Mouse (Mus musculus): ENCODE data around the gene Fcer2a. TPM values are rescaled to one million over a fixed set of nuclear protein-coding genes. Genes with fewer than 3 reads are reported as not detected.

Fcer2a gene
- total and polyA plus RNA-seq, 2 experiments from 2014 or later: 0.41 TPM; not detected in 1

DNA sequence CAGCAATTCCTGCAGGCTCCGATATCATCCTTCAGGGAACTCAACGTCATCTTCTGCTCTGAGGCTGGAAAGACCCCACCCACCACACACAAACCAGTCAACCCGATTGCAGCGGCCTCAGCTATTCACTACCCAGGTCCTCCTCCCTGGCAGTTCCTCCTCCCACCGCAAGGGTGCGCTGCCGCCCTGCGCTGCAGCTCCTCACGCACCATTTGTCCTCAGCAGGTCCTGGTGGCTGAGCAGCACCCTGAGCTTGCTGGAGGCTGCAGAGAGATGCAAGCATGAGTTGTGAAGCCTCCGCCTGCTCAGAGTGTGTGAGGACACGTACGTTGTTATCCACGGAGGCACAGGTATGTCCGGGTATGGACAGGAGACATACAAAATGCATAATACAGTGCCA is 24.6 kb upstream of the Fcer2a start:
- Histone ChIP-seq H3K27me3 (ENCODE audit: insufficient read depth, low read length) (no peaks in the 10 kb centered on the region), H3K4me1 (ENCODE audit: insufficient read depth, low read length) (no peaks in the 10 kb centered on the region), H3K4me3 (ENCODE audit: low read depth, low read length) (no peak overlapping the region), H3K9me3 (ENCODE audit: low read length) (no peaks in the 10 kb centered on the region), H3K4me2 (ENCODE audit: low read depth, low read length, poor library complexity, severe bottlenecking) (no peak overlapping the region), H3K36me3 (ENCODE audit: insufficient read depth, low read length) (no peaks in the 10 kb centered on the region), H3K9ac (replicated peaks; ENCODE audit: low read length, poor library complexity, severe bottlenecking) (no peak overlapping the region), H3K27ac (ENCODE audit: low read depth, low read length) (no peak overlapping the region)
- DNase-seq (ENCODE audit: low spot score) (peak; percentile 43), ATAC-seq (ENCODE audit: low FRiP score) (0 out of 2 replicates have a peak, but pooled peaks have one; percentile 47)
- peak; percentile 72 for TF ChIP-seq CTCF (IDR thresholded peaks at IDR 0.05)
- WGBS: 19% methylated on average over 14 of the region's 14 CpGs

DNA sequence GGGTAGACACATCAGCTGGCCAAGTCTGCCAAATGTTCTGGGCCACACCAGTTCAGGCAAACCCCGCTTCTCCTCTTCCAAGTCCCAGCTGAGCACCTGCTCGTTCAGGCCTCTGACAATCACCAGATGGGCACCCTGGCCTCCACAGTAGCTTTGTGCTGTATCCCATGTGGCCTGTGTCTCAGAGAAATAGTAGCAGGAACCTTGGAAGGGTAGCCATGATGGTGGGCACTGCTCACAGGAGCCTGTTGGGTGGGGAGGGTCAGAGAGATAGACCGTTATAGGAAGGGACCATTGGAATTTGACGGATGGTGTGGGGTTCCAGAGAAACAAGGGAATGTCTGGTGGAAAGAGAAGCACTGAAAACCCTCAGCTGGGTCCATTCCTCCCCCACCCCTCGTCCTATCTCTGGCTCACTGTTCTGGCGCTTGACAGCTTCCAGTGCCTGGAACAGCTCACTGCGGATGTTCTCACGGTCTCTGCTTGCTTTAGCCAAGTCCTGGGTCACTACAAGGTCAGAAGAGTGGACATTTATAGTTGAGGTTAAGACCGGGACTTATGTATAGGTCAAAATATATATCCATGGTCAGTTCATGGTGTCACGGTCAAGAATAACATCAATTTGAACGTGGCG is 23.5 kb upstream of the Fcer2a start:
- TF ChIP-seq CTCF (IDR thresholded peaks at IDR 0.05): no peak
- Histone ChIP-seq H3K27me3 (ENCODE audit: insufficient read depth, low read length) (no peaks in the 10 kb centered on the region), H3K36me3 (ENCODE audit: insufficient read depth, low read length) (no peaks in the 10 kb centered on the region), H3K4me1 (ENCODE audit: insufficient read depth, low read length) (no peaks in the 10 kb centered on the region), H3K27ac (ENCODE audit: low read depth, low read length) (no peak overlapping the region), H3K9ac (replicated peaks; ENCODE audit: low read length, poor library complexity, severe bottlenecking) (no peak overlapping the region), H3K4me3 (ENCODE audit: low read depth, low read length) (no peak overlapping the region), H3K4me2 (ENCODE audit: low read depth, low read length, poor library complexity, severe bottlenecking) (no peak overlapping the region), H3K9me3 (ENCODE audit: low read length) (no peaks in the 10 kb centered on the region)
- ATAC-seq (ENCODE audit: low FRiP score): no peak; the same call in 1 of the 2 replicates
- 86% methylated on average over 12 of the region's 12 CpGs for WGBS
- no peak for DNase-seq (ENCODE audit: low spot score)

DNA sequence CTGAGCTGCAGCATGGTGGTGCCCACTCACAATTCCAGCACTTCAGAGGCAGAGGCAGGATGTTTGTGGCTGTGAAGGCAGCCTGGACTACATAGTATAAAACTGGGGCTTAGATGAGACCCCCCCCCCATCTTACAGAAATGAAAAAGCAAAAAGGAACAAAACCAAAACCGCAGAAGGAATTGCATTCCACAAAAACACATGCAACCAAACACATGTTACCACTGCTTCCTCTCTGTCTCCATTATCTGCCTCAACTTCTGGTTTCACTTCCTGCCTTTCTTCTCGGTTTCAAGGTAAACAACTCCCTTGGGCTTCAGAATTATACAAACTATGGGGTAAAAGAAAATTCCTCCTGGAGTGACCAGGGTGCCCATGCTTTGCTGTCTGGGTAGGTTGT is 17.7 kb upstream of the Fcer2a start:
- no peak overlapping the region for H3K27ac ChIP-seq (ENCODE audit: low read depth, low read length)
- ATAC-seq (ENCODE audit: low FRiP score): no peak
- 69% methylated on average over 2 of the region's 2 CpGs for WGBS

DNA sequence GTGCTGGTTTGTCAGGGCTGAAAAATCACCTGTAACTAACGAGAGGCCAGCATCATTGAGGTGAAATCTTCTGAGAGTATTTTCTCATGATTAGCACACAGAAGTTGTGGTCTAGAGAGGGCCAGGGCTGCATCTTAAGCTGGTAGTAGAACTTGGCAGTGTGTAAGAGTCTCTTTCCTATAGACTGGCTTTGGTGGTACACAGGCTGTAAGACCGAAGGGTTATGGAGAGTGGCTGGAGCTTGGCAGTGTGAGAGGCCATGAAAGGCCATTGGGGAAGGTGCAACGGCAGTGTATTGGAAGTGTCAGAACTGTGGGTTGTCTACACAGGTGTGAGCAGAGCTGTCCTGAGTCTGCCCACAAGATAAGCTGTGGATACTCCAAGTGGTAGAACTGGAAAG is 16.3 kb upstream of the Fcer2a start:
- 88% methylated on average over 3 of the region's 3 CpGs for WGBS
- Histone ChIP-seq H3K36me3 (ENCODE audit: insufficient read depth, low read length) (no peaks in the 10 kb centered on the region), H3K4me1 (ENCODE audit: insufficient read depth, low read length) (no peaks in the 10 kb centered on the region), H3K9ac (replicated peaks; ENCODE audit: low read length, poor library complexity, severe bottlenecking) (no peak overlapping the region), H3K27ac (ENCODE audit: low read depth, low read length) (no peak overlapping the region), H3K4me3 (ENCODE audit: low read depth, low read length) (no peak overlapping the region), H3K9me3 (ENCODE audit: low read length) (no peaks in the 10 kb centered on the region), H3K4me2 (ENCODE audit: low read depth, low read length, poor library complexity, severe bottlenecking) (no peak overlapping the region), H3K27me3 (ENCODE audit: insufficient read depth, low read length) (no peaks in the 10 kb centered on the region)
- ATAC-seq (ENCODE audit: low FRiP score) (no peak), DNase-seq (ENCODE audit: low spot score) (no peak)
- no peak for TF ChIP-seq CTCF (IDR thresholded peaks at IDR 0.05)

More for the DNA sequence above, 17.7 kb upstream of the Fcer2a start:
- Histone ChIP-seq H3K9ac (replicated peaks; ENCODE audit: low read length, poor library complexity, severe bottlenecking) (no peak overlapping the region), H3K4me2 (ENCODE audit: low read depth, low read length, poor library complexity, severe bottlenecking) (no peak overlapping the region), H3K9me3 (ENCODE audit: low read length) (no peaks in the 10 kb centered on the region), H3K27me3 (ENCODE audit: insufficient read depth, low read length) (no peaks in the 10 kb centered on the region), H3K4me3 (ENCODE audit: low read depth, low read length) (no peak overlapping the region), H3K4me1 (ENCODE audit: insufficient read depth, low read length) (no peaks in the 10 kb centered on the region), H3K36me3 (ENCODE audit: insufficient read depth, low read length) (no peaks in the 10 kb centered on the region)
- DNase-seq (ENCODE audit: low spot score): no peak
- no peak for TF ChIP-seq CTCF (IDR thresholded peaks at IDR 0.05)

DNA sequence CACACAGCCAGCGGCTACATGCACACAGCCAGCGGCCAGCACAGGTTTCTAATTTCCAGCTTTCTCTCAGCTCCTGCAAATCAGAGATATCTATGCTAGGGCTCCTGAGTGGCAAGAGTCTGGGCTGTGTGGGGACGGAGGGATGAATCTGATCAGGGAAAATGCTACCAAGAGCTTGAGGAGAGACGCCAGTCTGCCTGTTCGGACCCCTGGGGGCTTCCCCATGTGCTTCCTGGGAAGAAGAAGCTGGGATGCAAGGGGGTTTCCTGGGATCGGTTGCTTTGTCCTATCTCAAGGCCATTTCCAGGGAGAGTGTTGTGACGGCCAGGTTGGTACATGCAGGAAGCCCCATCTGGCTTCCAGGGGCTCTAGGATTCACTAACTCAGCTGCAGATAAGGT is 13.6 kb upstream of the Fcer2a start:
- DNase-seq (ENCODE audit: low spot score) (no peak), ATAC-seq (ENCODE audit: low FRiP score) (no peak)
- no peak overlapping the region for H3K4me2 ChIP-seq (ENCODE audit: low read depth, low read length, poor library complexity, severe bottlenecking)
- no peaks in the 10 kb centered on the region for H3K27me3 ChIP-seq (ENCODE audit: insufficient read depth, low read length)
- TF ChIP-seq CTCF (IDR thresholded peaks at IDR 0.05): no peak
- no peak overlapping the region for H3K4me3 ChIP-seq (ENCODE audit: low read depth, low read length)
- no peaks in the 10 kb centered on the region for H3K36me3 ChIP-seq (ENCODE audit: insufficient read depth, low read length)
- no peak overlapping the region for H3K9ac ChIP-seq (replicated peaks; ENCODE audit: low read length, poor library complexity, severe bottlenecking)
- no peaks in the 10 kb centered on the region for H3K9me3 ChIP-seq (ENCODE audit: low read length)
- H3K27ac ChIP-seq (ENCODE audit: low read depth, low read length): no peak overlapping the region
- H3K4me1 ChIP-seq (ENCODE audit: insufficient read depth, low read length): no peaks in the 10 kb centered on the region
- 75% methylated on average over 7 of the region's 7 CpGs for WGBS

DNA sequence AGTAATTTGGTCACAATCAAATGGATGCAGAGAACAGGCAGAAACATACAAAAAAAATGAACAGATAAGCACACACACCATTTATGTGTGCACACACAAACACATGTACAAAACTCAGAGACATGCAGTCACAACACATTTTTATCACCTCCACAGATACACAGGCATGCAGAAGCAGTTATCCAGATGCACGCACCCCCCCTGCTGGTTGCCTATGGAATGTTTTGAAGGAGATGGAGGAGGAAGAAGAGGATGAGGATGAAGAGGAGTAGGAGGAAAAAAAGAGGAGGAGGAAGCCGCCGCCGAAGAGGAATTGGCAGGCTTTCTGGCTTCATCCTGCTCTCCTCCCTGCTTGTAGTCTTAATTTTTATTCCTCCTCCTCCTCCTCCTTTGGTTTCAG is 11.7 kb upstream of the Fcer2a start:
- TF ChIP-seq CTCF (IDR thresholded peaks at IDR 0.05): peak; percentile 47
- H3K27ac ChIP-seq (ENCODE audit: low read depth, low read length): no peak overlapping the region
- 51% methylated on average over 4 of the region's 4 CpGs for WGBS
- no peak for DNase-seq (ENCODE audit: low spot score)
- no peaks in the 10 kb centered on the region for H3K36me3 ChIP-seq (ENCODE audit: insufficient read depth, low read length)
- H3K27me3 ChIP-seq (ENCODE audit: insufficient read depth, low read length): no peaks in the 10 kb centered on the region
- H3K4me1 ChIP-seq (ENCODE audit: insufficient read depth, low read length): no peaks in the 10 kb centered on the region
- no peak overlapping the region for H3K4me2 ChIP-seq (ENCODE audit: low read depth, low read length, poor library complexity, severe bottlenecking)
- H3K4me3 ChIP-seq (ENCODE audit: low read depth, low read length): no peak overlapping the region
- no peak for ATAC-seq (ENCODE audit: low FRiP score)
- no peaks in the 10 kb centered on the region for H3K9me3 ChIP-seq (ENCODE audit: low read length)
- H3K9ac ChIP-seq (replicated peaks; ENCODE audit: low read length, poor library complexity, severe bottlenecking): no peak overlapping the region

Measured in midbrain, postnatal 0 days (tissue).